Mouse (Mus musculus) embryonic facial prominence, embryonic 11.5 days (tissue): ENCODE results near the gene Gm8765. TPM values are rescaled to one million over a fixed set of nuclear protein-coding genes. Genes with fewer than 3 reads are reported as not detected.
"Not testable (repeated sequence)": the region's sequence is repeated elsewhere in the genome, so short reads cannot be mapped to it uniquely, and the experiment has no call there.

Source experiments
- ATAC-seq: fragments of 200-750 bp; cut with Nextera tagmentation; replicated peaks from 2 replicates; pipeline ENCODE4 v1.8.0; 2017; ENCODE audit warnings: low read depth; ENCODE audit not compliant: insufficient number of reproducible peaks, low FRiP score, low TSS enrichment
- DNase-seq: peaks from one replicate; pipeline ENCODE4 v3.0.0-alpha.2; 2015; ENCODE audit warnings: low spot score
- H3K27ac ChIP-seq: fragments of 300-500 bp; sonication (generic); replicated peaks from 2 replicates; pipeline ENCODE4 v1.5.1; 2014; ENCODE audit warnings: mild to moderate bottlenecking, low read depth, low read length, control low read depth
- H3K27me3 ChIP-seq: fragments of 300-500 bp; sonication (generic); 2 replicates; pipeline ENCODE4 v1.6.1; 2014; ENCODE audit warnings: mild to moderate bottlenecking, low read length, moderate library complexity, mixed read lengths; ENCODE audit not compliant: control insufficient read depth, insufficient read depth
- H3K36me3 ChIP-seq: fragments of 300-500 bp; sonication (generic); replicated peaks from 2 replicates; pipeline ENCODE4 v1.6.1; 2014; ENCODE audit warnings: low read depth, mild to moderate bottlenecking, low read length, moderate library complexity, mixed read lengths; ENCODE audit not compliant: control insufficient read depth, insufficient read depth
- H3K4me1 ChIP-seq: fragments of 300-500 bp; sonication (generic); 2 replicates; pipeline ENCODE4 v1.6.1; 2014; ENCODE audit warnings: low read length, mixed read lengths; ENCODE audit not compliant: control insufficient read depth, insufficient read depth
- H3K4me2 ChIP-seq: fragments of 300-500 bp; sonication (generic); 2 replicates; pipeline ENCODE4 v1.6.1; 2014; ENCODE audit warnings: low read depth, mild to moderate bottlenecking, control low read depth, low read length, moderate library complexity
- H3K4me3 ChIP-seq: fragments of 300-500 bp; sonication (generic); 2 replicates; pipeline ENCODE4 v1.5.1; 2014; ENCODE audit warnings: low read depth, low read length, control low read depth
- H3K9ac ChIP-seq: fragments of 300-500 bp; sonication (generic); replicated peaks from 2 replicates; pipeline ENCODE4 v1.6.1; 2014; ENCODE audit warnings: mild to moderate bottlenecking, control low read depth, low read length
- H3K9me3 ChIP-seq: fragments of 300-500 bp; sonication (generic); replicated peaks from 2 replicates; pipeline ENCODE4 v1.6.1; 2016; ENCODE audit warnings: mild to moderate bottlenecking, low read length, inconsistent platforms, mixed read lengths; ENCODE audit not compliant: control insufficient read depth
- WGBS: fragments of 180-500 bp; shearing (Covaris S2); extraction: QIAGEN DNeasy Blood & Tissue Kit; methylation state at CpG from one replicate; pipeline ENCODE4 v1.1.7; 2014; 5-methylcytosine and 5-hydroxymethylcytosine counted together
- microRNA-seq: library from miRNA; unstranded; fragments of <30 nt; microRNA quantifications from one replicate; pipeline ENCODE4, GENCODE M21; 2016; ENCODE audit warnings: borderline number of aligned reads
- polyA plus RNA-seq: library from polyadenylated mRNA; unstranded; fragments of >200 nt; fragmentation: Nextera tagmentation; extraction: Ambion mirVana; gene quantifications from 2 replicates; pipeline ENCODE4 v1.2.1, GENCODE M21; 2014

Gene Gm8765
- not detected in 2 replicates for polyA plus RNA-seq

DNA sequence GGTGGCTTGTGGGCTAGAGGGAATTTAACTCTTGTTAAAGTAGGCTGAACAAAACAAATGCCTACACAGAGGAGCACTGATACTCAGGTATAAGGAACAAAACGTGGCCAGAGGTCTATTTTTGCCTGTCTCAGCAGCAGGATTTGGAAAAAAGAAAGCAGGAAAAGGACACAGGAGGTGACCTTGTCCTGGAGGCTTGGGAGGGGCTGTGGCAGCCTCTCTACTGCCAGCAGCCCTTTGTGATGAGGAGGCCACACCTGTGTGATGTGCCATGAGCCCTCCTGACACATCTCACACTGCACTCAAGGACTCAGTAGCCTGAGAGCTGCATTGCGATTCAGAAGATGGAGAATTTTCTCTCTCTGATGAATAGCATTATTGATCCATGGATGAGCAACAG lies at the start of gene Gm8765:
Gene Gm8765, plus strand, starts transcription at position 301 of the 400 bp plus-strand sequence.
- H3K9me3 ChIP-seq, H3K36me3 ChIP-seq, DNase-seq, H3K27me3 ChIP-seq, H3K4me1 ChIP-seq, ATAC-seq, H3K4me2 ChIP-seq, H3K27ac ChIP-seq, H3K4me3 ChIP-seq, H3K9ac ChIP-seq: not testable (repeated sequence)
- WGBS: 42% methylated on average over 1 of the region's 2 CpGs

GRCm38 (mm10) chr13:50648771-50649170 lies 49.3 kb upstream of the Gm8765 start:
- not testable (repeated sequence) for DNase-seq, H3K27ac ChIP-seq, H3K4me2 ChIP-seq, ATAC-seq, H3K36me3 ChIP-seq, H3K9me3 ChIP-seq, H3K9ac ChIP-seq, H3K4me3 ChIP-seq, H3K4me1 ChIP-seq, H3K27me3 ChIP-seq
- 64% methylated on average over 2 of the region's 2 CpGs for WGBS

GRCm38 (mm10) chr13:50750282-50750681 lies 52.2 kb downstream of the Gm8765 start:
- ATAC-seq, H3K36me3 ChIP-seq, H3K27ac ChIP-seq, DNase-seq, H3K9me3 ChIP-seq, H3K4me3 ChIP-seq, H3K9ac ChIP-seq, H3K4me2 ChIP-seq, H3K4me1 ChIP-seq, H3K27me3 ChIP-seq: not testable (repeated sequence)

DNA sequence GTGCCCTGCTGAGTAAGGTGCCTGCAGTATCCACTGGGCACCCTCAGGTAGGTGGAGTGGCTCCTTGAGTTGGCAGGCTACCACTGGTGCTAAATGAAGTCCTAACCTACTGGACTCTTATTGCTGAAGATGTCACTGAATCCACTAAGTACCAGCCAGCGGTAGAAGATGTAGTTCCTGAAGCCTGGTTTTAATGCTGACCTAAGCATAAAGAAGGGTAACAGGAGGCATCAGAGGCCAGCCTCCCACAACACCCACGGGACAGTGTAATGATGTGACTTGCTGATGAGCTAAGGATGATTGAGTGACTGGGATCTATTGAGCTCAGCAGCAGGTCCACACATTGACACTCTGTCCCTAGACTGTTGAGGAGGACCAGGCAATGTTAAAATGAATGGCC lies 53.6 kb downstream of the Gm8765 start:
- Histone ChIP-seq H3K9ac (no peak overlapping the region), H3K4me2 (no peak overlapping the region), H3K27me3 (no peaks in the 10 kb centered on the region), H3K4me3 (no peak overlapping the region), H3K9me3 (no peaks in the 10 kb centered on the region), H3K36me3 (no peaks in the 10 kb centered on the region), H3K27ac (no peak overlapping the region), H3K4me1 (no peaks in the 10 kb centered on the region)
- 78% methylated on average over 2 of the region's 2 CpGs for WGBS
- no peak for DNase-seq
- ATAC-seq: no peak

- not testable (repeated sequence) for H3K4me1 ChIP-seq, H3K9ac ChIP-seq, H3K4me2 ChIP-seq, ATAC-seq, H3K36me3 ChIP-seq, DNase-seq, H3K27me3 ChIP-seq, H3K4me3 ChIP-seq, H3K27ac ChIP-seq, H3K9me3 ChIP-seq
Observed at GRCm38 (mm10) chr13:50752961-50753360, 54.8 kb downstream of the Gm8765 start.

Small RNAs within 50 kb of the gene (microRNA-seq; reads per million reads assigned to microRNA genes)
- gene Gm23952: not detected

Other genes with a start within 250 kb of the Gm8765 start
- not detected in 2 replicates for gene Nutm2, start 231.0 kb upstream of the Gm8765 start, polyA plus RNA-seq
- gene Gm904, start 55.1 kb upstream of the Gm8765 start, polyA plus RNA-seq: not detected in 2 replicates